In genomic region chr17:78078381-78078780, GRCm38 (mm10) we compare ENCODE assay signal across 23 mouse cellular contexts.
A peak's percentile ranks its signal among the peaks of the same experiment; 100 is the strongest.
DNase-seq lines count a peak whose midpoint lies in the region; ATAC-seq lines count a peak whose summit lies in the region.
"Had no signal": no experiment of that assay in that cellular context is flagged by ENCODE, and none has a peak within 500 bp of the region (broad histone marks: within the 10 kb centered on the region; RNA-seq: fewer than 3 reads in every experiment).

No protein-coding gene starts in this region.

- DNase-seq in midbrain, embryonic 11.5 days (ENCODE audit: low spot score, missing footprints), result peak; percentile 56
- DNase-seq in midbrain, embryonic 14.5 days, result no peak
- DNase-seq in spleen, postnatal 14 days (ENCODE audit: low spot score in 2 of 2), result no peak
- no peak for DNase-seq in frontal cortex, postnatal 10 days (ENCODE audit: low spot score in 2 of 2)
- no peak for DNase-seq in layer of hippocampus, postnatal 25 days (ENCODE audit: extremely low spot score in 1 of 2, low spot score in 1 of 2)
- DNase-seq: adrenal gland, adult 8-10 months; adrenal gland, postnatal 14 days; adrenal gland, postnatal 36 days; cerebellum, adult 11-12 months; cerebellum, adult 2 months; cerebellum, adult 9-10 months; cerebellum, postnatal 10 days; cerebellum, postnatal 36 days; forebrain, postnatal 0 days had no signal

- H3K4me1 ChIP-seq in midbrain, embryonic 11.5 days (ENCODE audit: control insufficient read depth, insufficient read depth, low read length), result no peaks in the 10 kb centered on the region
- no peaks in the 10 kb centered on the region for H3K4me1 ChIP-seq in midbrain, embryonic 14.5 days (ENCODE audit: control insufficient read depth, insufficient read depth, low read length)
- H3K4me1 ChIP-seq: embryonic facial prominence, embryonic 10.5 days; embryonic facial prominence, embryonic 12.5 days; forebrain, embryonic 13.5 days; forebrain, embryonic 15.5 days had no signal

- no peak overlapping the region for H3K4me3 ChIP-seq in midbrain, embryonic 11.5 days (ENCODE audit: low read depth, low read length)
- H3K4me3 ChIP-seq in midbrain, embryonic 14.5 days (replicated peaks; ENCODE audit: low read depth, low read length), result no peak overlapping the region
- H3K4me3 ChIP-seq: embryonic facial prominence, embryonic 10.5 days; embryonic facial prominence, embryonic 12.5 days; forebrain, embryonic 13.5 days; forebrain, embryonic 15.5 days had no signal

- no peaks in the 10 kb centered on the region for H3K9me3 ChIP-seq in midbrain, embryonic 11.5 days (ENCODE audit: control insufficient read depth, low read length)
- H3K9me3 ChIP-seq in midbrain, embryonic 14.5 days (ENCODE audit: control insufficient read depth, low read length), result no peaks in the 10 kb centered on the region
- H3K9me3 ChIP-seq: embryonic facial prominence, embryonic 10.5 days; embryonic facial prominence, embryonic 12.5 days; forebrain, embryonic 13.5 days; forebrain, embryonic 15.5 days had no signal

- no peak overlapping the region for H3K9ac ChIP-seq in midbrain, embryonic 11.5 days (ENCODE audit: low read length)
- no peak overlapping the region for H3K9ac ChIP-seq in midbrain, embryonic 14.5 days (replicated peaks; ENCODE audit: low read length)
- H3K9ac ChIP-seq: embryonic facial prominence, embryonic 12.5 days; forebrain, embryonic 13.5 days; forebrain, embryonic 15.5 days; forebrain, postnatal 0 days had no signal

- H3K27me3 ChIP-seq in midbrain, embryonic 11.5 days (ENCODE audit: control insufficient read depth, insufficient read depth, low read length), result no peaks in the 10 kb centered on the region
- no peaks in the 10 kb centered on the region for H3K27me3 ChIP-seq in midbrain, embryonic 14.5 days (ENCODE audit: control insufficient read depth, insufficient read depth, low read length)
- H3K27me3 ChIP-seq: embryonic facial prominence, embryonic 12.5 days; forebrain, embryonic 13.5 days; forebrain, embryonic 15.5 days had no signal

- no peak overlapping the region for H3K27ac ChIP-seq in midbrain, embryonic 11.5 days (ENCODE audit: low read depth, low read length)
- H3K27ac ChIP-seq in midbrain, embryonic 14.5 days (replicated peaks; ENCODE audit: low read depth, low read length), result no peak overlapping the region
- H3K27ac ChIP-seq: embryonic facial prominence, embryonic 10.5 days; embryonic facial prominence, embryonic 12.5 days; forebrain, embryonic 13.5 days; forebrain, embryonic 15.5 days had no signal

- ATAC-seq in midbrain, embryonic 11.5 days (ENCODE audit: low FRiP score), result no peak
- ATAC-seq in midbrain, embryonic 14.5 days (ENCODE audit: low FRiP score, low TSS enrichment), result no peak
- ATAC-seq in common myeloid progenitor, adult 5-6 weeks (replicated peaks; ENCODE audit: low read depth, poor library complexity, severe bottlenecking), result peak; percentile 69
- peak; percentile 51 to 64; a peak in 3 of 4 replicates for ATAC-seq in hematopoietic stem cell, adult 5-6 weeks (replicated peaks in 1 of 2; ENCODE audit: insufficient read depth in 1 of 2, low FRiP score in 2 of 2, low TSS enrichment in 1 of 2, low read depth in 1 of 2, poor library complexity in 2 of 2, severe bottlenecking in 2 of 2)
- peak; percentile 79 for ATAC-seq in megakaryocyte progenitor cell, adult 5-6 weeks (replicated peaks; ENCODE audit: poor library complexity)
- ATAC-seq: activated CD4-positive, CD25-positive, alpha-beta regulatory T cell, adult 4 months; forebrain, embryonic 13.5 days; forebrain, embryonic 15.5 days; forebrain, postnatal 0 days; Patski had no signal

- H3K4me2 ChIP-seq in midbrain, embryonic 11.5 days, result no peak overlapping the region
- no peak overlapping the region for H3K4me2 ChIP-seq in midbrain, embryonic 14.5 days (ENCODE audit: low read length)
- H3K4me2 ChIP-seq: embryonic facial prominence, embryonic 12.5 days; forebrain, embryonic 13.5 days; forebrain, embryonic 15.5 days had no signal

- no peaks in the 10 kb centered on the region for H3K36me3 ChIP-seq in midbrain, embryonic 11.5 days (ENCODE audit: control insufficient read depth, insufficient read depth, low read length)
- H3K36me3 ChIP-seq in midbrain, embryonic 14.5 days (ENCODE audit: control insufficient read depth, insufficient read depth, low read length), result no peaks in the 10 kb centered on the region
- H3K36me3 ChIP-seq: embryonic facial prominence, embryonic 10.5 days; embryonic facial prominence, embryonic 12.5 days; forebrain, embryonic 15.5 days had no signal

- WGBS in midbrain, embryonic 11.5 days, result 71% methylated on average over 1 of the region's 1 CpGs
- WGBS in midbrain, embryonic 14.5 days, result 65% methylated on average over 1 of the region's 1 CpGs

Comparison
In these comparisons a context has a peak if more than half of its experiments do, and no peak if none do; other contexts are left out.
1. ATAC-seq: peak in common myeloid progenitor, adult 5-6 weeks (single experiment), hematopoietic stem cell, adult 5-6 weeks (2 of 2) and megakaryocyte progenitor cell, adult 5-6 weeks (single experiment); none in midbrain, embryonic 11.5 days (single experiment) and midbrain, embryonic 14.5 days (single experiment).